Mouse (Mus musculus) liver, adult (tissue): ENCODE measurements around the gene Xdh.
A peak's percentile ranks its signal among the peaks of the same experiment; 100 is the strongest.

Source experiments
- GATA4 ChIP-seq: IDR thresholded peaks from 2 replicates; pipeline ENCODE4 v1.6.1; 2014; ENCODE audit warnings: mild to moderate bottlenecking, low read length; ENCODE audit not compliant: insufficient replicate concordance

The Xdh gene

DNA sequence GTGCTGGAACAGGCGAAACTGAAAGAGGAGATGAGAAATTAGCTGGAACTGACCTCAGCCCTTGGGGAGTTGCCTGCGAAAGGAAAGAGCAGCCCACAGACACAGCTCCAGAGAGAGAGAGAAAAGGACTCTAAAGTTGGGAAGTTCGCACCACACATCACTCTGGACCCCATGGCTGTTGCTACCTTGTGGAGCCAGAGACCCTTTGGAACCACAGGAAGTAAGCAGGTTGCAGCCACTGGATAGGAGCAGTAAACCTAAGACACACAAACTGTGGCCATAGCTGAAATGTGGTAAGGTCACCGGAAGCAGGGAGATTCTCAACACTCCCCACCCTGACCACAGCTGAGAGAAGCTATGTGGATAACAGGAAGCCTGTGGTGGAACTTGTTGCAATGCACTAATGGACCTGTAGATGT is 2.1 kb upstream of the Xdh start:
- TF ChIP-seq GATA4 = no peak

DNA sequence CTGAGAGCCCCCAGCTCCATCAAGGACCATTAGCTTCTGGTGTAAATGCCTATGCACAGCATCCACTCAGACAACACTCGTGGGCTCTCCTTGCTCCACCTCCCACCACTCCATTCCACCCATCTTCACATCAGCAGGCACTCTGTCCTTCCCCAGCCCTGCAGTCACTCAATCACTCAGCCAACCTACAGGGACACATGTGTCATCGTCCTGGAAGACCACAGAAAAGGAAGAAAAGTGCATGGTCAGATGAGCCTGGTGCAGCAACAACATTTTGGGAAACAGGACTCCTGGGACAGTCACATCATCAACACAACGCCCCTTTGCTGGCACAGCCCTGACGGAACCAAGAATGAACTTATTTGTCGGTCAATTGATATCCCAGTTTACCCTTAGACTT is 974 bp upstream of the Xdh start:
- TF ChIP-seq GATA4 = no peak

DNA sequence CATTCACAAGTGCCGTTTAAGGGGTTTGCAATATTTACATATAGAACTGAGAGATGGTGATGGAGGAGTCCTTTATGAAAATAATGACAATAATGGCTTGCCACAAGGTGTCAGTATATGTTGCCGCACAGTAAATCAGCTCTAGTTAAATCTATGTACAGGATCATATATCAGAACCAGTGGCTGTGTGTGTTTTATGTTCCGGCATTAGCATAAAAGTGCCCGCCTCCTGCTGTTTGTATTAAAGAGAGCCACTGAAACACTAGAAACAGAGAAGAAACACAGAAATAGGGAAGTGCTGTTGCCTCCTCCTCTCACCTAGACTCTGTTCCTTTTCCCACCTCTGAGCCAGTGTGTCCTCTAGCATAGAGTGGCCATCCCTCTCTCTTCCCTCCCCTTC is 498 bp downstream of the Xdh start:
- TF ChIP-seq GATA4 = no peak

GRCm38 (mm10) chr17:73948801-73949200 is 1.2 kb downstream of the Xdh start:
- TF ChIP-seq GATA4 = no peak

- no peak; the same call in 1 of the 2 replicates for TF ChIP-seq GATA4
Measured at GRCm38 (mm10) chr17:73948039-73948438, 2.0 kb downstream of the Xdh start.

- TF ChIP-seq GATA4 = no peak
Measured at GRCm38 (mm10) chr17:73946856-73947255, 3.1 kb downstream of the Xdh start.

DNA sequence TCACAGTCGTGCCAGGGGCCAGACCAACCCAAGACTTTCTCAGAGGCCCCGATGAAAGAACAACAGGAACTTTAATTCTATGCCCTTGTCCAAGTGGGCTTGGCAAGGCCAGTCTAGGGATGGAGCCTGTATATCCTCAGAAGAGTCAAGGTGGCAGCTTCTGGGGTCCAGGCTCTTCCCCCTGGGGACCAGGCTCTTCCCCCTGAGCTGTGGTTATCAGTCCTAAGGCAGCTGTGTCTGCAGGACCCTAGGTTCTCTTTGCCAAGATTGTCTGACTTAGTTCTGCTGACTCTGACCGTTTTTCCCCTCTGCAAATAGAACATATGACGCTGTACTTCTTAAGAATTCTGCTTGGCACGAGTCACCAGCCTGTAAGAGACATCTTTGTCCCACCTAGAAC is 5.3 kb downstream of the Xdh start:
- TF ChIP-seq GATA4 = no peak

DNA sequence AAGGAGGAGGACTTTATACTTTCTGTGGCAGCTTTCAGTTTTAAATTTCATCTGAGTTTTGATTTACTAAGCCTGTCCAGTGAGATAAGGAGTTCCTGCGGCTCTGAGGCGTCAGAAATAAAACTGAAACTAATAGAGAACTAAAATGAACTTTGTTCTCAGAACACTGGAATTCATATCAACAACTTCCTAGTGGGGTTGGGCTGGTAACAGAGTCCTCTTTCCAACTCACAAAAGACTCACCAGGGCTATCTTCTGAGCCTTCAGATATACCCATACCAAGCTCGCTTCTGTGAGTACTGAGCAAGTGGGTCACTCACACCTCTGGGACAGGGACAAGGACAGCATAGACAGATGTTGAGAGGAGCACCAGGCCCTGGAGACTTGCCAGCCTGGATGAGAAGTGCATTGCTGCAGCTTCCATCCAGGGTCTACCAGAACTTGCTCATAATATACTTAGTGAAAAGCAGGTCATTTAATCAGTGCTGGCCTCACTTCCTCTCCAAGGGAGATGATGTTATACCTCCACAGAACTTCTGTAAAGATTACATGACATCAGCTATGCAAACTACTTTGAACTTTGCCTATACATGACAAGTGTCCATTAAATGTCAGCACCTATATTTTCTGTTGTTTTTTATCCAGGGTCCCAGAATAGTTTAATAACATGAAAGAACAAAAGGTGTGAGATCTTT is 7.6 kb downstream of the Xdh start:
- TF ChIP-seq GATA4 = peak; percentile 95

GRCm38 (mm10) chr17:73941816-73942215 is 8.2 kb downstream of the Xdh start:
- TF ChIP-seq GATA4 = no peak

DNA sequence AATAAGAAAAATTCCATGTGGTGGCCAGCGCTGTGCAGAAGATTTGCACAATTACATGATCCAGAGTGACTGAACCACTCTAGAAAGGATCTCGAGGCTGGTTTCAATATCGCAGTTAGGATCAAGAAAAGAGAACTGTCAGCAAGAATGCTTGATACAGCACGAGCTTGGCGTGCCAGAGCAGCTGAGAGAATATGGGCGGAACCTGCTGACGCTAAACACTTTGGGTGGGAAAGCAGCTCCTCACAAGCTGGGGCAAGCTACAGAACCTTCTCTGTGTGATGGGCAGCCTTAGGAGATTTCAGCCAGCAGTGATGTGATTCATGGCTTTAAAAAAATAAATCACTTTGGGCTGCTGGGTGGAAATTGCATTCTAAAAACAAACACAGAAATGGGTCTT is 12.9 kb downstream of the Xdh start:
- no peak for TF ChIP-seq GATA4

GRCm38 (mm10) chr17:73935163-73935562 is 14.8 kb downstream of the Xdh start:
- no peak for TF ChIP-seq GATA4

DNA sequence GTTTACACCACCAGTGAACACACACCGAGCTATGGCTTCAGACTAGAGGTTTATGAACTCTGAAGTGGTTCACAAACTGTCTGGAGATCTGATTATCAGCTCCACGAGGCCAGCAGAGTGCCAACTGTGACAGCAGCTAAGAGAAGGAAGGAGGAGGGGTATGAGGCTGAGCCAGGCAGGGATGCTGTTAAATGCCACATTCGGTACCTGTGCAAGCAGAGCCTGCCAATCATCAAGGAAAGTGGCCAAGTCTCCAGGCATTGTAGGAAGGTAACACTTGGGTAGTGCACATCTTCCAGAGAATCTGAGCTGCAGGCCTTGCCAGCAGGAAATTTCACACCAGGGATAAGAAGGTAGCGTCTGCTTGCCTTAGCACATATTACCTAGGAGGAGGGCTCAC is 15.7 kb downstream of the Xdh start:
- TF ChIP-seq GATA4 = no peak

DNA sequence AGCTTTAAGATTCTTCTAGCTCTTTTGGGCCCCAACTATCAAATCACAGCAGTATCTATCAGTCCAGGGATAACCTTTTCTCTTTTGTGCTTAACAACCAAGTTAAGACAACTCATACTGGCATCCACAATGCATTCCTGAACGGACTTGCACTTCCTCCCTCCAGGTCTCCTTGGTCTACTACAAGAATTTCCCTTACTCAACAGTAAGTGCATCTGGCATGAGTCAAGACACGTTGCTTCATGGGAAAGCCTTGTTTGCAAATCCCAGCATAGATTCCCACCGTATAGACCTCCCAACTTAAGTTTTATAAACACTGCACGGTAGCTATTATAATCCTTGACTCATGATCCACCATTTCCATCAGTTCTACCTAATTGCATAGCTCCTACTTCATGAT is 16.4 kb downstream of the Xdh start:
- no peak for TF ChIP-seq GATA4

DNA sequence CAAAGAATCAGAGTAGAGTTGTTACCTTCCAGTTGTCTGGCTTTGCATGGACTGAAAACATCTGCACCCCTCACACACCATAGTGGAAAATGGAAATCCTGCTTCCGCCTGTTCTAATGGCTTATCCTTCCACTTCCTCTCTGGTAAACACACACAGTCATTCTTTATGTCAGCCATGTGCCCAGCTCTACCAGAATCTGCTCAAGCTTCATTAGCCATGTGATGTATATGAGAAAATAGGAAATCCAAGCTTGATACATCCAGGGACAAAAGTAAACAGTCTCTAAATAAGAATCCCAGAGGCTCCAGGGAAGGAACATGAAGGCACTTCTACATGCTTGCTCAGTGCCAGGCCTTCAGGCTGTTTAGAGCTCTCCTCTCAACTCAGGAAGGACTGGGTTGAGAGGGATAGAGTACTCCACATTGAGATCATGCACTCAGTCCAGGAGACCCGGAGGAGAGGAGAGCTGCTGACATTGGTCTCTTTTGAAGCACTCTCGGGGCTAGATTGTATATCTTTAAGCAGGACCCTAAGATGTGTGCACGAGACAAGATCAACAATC is 17.4 kb downstream of the Xdh start:
- TF ChIP-seq GATA4 = no peak

- no peak for TF ChIP-seq GATA4
Measured at GRCm38 (mm10) chr17:73919520-73919919, 30.5 kb downstream of the Xdh start.

DNA sequence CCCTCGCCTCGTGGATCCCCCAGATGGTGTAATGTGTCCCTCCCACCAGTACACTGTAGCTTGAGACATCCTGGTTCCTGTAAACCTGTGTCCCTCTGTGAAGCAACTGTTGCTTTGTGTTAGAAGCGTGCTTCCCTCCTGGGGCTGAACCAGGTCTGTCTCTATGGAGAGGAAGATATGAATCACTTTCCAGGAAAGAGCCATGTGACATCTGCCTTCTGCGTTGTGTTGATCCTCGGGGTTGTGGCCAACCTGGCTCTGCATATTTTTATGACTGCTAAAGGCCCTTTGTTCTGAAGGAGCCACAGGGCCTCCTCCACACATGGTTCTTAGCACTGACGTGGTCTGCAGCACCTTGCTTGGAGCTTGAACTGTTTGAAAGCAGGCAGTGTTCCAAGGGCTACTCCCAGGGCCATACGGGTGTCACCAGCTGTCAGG is 31.0 kb downstream of the Xdh start:
- TF ChIP-seq GATA4 = no peak

DNA sequence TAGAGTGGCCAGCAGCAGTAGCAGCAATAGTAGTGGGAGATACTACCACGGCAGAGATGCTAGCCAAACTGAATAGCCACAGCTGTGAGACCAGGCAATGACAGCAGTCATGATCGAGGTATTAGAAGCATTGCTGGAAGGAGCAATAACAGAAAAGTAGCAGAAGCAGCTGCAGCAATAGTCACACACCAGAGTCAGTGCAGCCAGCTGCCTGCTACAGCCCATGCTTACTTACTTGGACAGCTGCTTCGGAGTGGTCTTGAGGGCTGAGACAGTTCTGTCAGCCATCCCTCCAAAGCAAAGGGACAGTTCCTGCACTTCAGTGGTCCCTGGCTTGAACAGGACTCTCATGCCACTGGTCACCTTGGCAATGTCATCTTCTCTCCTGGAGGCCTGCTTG is 31.9 kb downstream of the Xdh start:
- no peak for TF ChIP-seq GATA4

GRCm38 (mm10) chr17:73917713-73918112 is 32.3 kb downstream of the Xdh start:
- no peak for TF ChIP-seq GATA4

- no peak for TF ChIP-seq GATA4
Measured at GRCm38 (mm10) chr17:73914730-73915129, 35.3 kb downstream of the Xdh start.
